Mouse (Mus musculus) spleen, adult 2 months (tissue): ENCODE results near the gene Cd81. TPM values are rescaled to one million over a fixed set of nuclear protein-coding genes. Genes with fewer than 3 reads are reported as not detected.
A peak's percentile ranks its signal among the peaks of the same experiment; 100 is the strongest.

ENCODE experiments used
- DNase-seq, 2 experiments: peaks; one replicate each; pipeline versions ENCODE4 v3.0.0 to v3.0.0-alpha.2; 2012 to 2021; ENCODE audit warnings: low spot score in 2 of 2, low read depth in 1 of 2
- H3K27ac ChIP-seq: fragments of 200-500 bp; 2 replicates; pipeline ENCODE4 v1.5.1; 2012; ENCODE audit warnings: low read length, inconsistent platforms; ENCODE audit not compliant: insufficient read depth
- H3K27me3 ChIP-seq: fragments of 200-500 bp; 2 replicates; pipeline ENCODE4 v1.6.1; 2012; ENCODE audit warnings: mild to moderate bottlenecking, moderate library complexity, low read length, inconsistent platforms; ENCODE audit not compliant: control insufficient read depth, insufficient read depth
- H3K36me3 ChIP-seq: fragments of 200-500 bp; 2 replicates; pipeline ENCODE4 v1.6.1; 2012; ENCODE audit warnings: mild to moderate bottlenecking, low read length, inconsistent platforms; ENCODE audit not compliant: control insufficient read depth, insufficient read depth
- H3K4me1 ChIP-seq: fragments of 200-500 bp; 2 replicates; pipeline ENCODE4 v1.6.1; 2011; ENCODE audit warnings: inconsistent platforms; ENCODE audit not compliant: control insufficient read depth, insufficient read depth, insufficient read length
- H3K4me3 ChIP-seq: fragments of 200-500 bp; 2 replicates; pipeline ENCODE4 v1.5.1; 2011; ENCODE audit warnings: mild to moderate bottlenecking, inconsistent platforms; ENCODE audit not compliant: insufficient read depth, insufficient read length; ENCODE audit errors: extremely low read depth
- CTCF ChIP-seq: fragments of 200-500 bp; IDR thresholded peaks from 2 replicates; pipeline ENCODE4 v1.5.1; 2011; ENCODE audit warnings: mild to moderate bottlenecking, inconsistent platforms; ENCODE audit not compliant: insufficient read depth, insufficient read length, insufficient replicate concordance; ENCODE audit errors: extremely low read depth
- POLR2A ChIP-seq: fragments of 200-500 bp; IDR thresholded peaks from 2 replicates; pipeline ENCODE4 v1.6.1; 2011; ENCODE audit warnings: low read depth, low read length, inconsistent platforms
- WGBS: fragments of 180-500 bp; shearing (Covaris S2); methylation state at CpG from one replicate; pipeline ENCODE4 v1.1.7; 2018; 5-methylcytosine and 5-hydroxymethylcytosine counted together
- polyA plus RNA-seq: library from polyadenylated mRNA; depleted of rRNA; stranded (reverse); fragments of >200 nt; gene quantifications from 2 replicates; pipeline ENCODE4 v1.2.3, GENCODE M21; 2012

The Cd81 gene
- polyA plus RNA-seq, 1 experiment = 352 TPM

DNA sequence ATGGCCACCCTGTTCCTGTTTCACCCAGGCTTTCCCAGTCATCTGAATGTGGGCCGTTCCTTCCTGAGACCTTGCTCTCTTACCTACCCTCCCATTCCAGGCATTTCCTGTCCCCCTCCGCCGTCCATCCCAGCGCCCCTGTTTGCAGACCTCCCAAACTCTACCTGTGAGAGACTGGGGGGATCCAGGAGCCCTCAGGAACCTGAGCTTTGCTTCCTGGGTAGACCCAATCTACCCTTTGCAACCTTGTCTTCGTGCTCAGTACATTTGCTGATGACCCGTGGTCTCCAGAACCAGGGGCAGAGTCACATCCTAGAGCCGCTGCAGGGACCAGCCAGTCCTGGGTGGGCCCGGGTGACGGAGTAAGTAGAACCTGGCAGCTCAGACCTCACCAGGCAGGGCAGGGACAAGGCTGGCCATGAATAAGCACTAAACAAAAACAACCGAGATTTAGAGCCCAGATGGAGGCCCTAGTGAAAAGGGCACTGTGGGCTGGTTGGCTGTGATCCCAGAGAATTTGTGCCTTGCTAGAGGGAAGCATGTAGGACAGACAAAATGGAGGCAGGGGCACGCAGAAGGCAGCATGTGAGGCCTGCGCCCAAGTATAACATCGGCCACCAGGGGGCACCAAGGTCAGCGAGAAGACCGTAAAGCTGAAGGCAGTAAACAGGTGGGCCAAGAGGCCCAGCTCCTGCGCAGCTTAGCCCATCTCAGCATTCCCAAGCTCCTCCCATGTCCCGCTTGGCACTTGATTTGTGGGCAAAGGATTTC lies 44.8 kb upstream of the Cd81 start:
- TF ChIP-seq CTCF = peak; percentile 96
- no peak for TF ChIP-seq POLR2A
- whole genome bisulfite sequencing = 16% methylated on average over 17 of the region's 17 CpGs
- no peaks in the 10 kb centered on the region for H3K27me3 ChIP-seq
- peaks cover 5% of the 10 kb centered on the region for H3K36me3 ChIP-seq
- DNase-seq = peak; percentile 76 to 93
- peak overlapping the region; percentile 95 for H3K27ac ChIP-seq
- peak overlapping the region; percentile 52 for H3K4me3 ChIP-seq
- H3K4me1 ChIP-seq = peaks cover 47% of the 10 kb centered on the region

GRCm38 (mm10) chr7:143008370-143008926 lies 44.1 kb upstream of the Cd81 start:
- Histone ChIP-seq H3K4me1 (peaks cover 47% of the 10 kb centered on the region), H3K36me3 (peaks cover 5% of the 10 kb centered on the region), H3K27ac (peak overlapping the region; percentile 95), H3K27me3 (no peaks in the 10 kb centered on the region), H3K4me3 (peak overlapping the region; percentile 52)
- WGBS = 11% methylated on average over 8 of the region's 8 CpGs
- peak; percentile 67 for DNase-seq
- TF ChIP-seq CTCF = no peak
- TF ChIP-seq POLR2A = no peak

- peaks cover 5% of the 10 kb centered on the region for H3K36me3 ChIP-seq
- H3K27ac ChIP-seq = peak overlapping the region; percentile 37; the same call in 1 of the 2 replicates
- no peak for DNase-seq
- WGBS = 47% methylated on average over 3 of the region's 4 CpGs
- H3K4me3 ChIP-seq = peak overlapping the region; percentile 52
- H3K4me1 ChIP-seq = peaks cover 44% of the 10 kb centered on the region
- TF ChIP-seq POLR2A = no peak
- no peak for TF ChIP-seq CTCF
- H3K27me3 ChIP-seq = no peaks in the 10 kb centered on the region
These were observed 43.4 kb upstream of the Cd81 start for GRCm38 (mm10) chr7:143008996-143009665.

GRCm38 (mm10) chr7:143009996-143010395 lies 42.5 kb upstream of the Cd81 start:
- Histone ChIP-seq H3K4me3 (no peak overlapping the region), H3K27ac (0 out of 2 replicates have a peak overlapping the region, but pooled peaks have one; percentile 37), H3K4me1 (peaks cover 38% of the 10 kb centered on the region), H3K36me3 (peaks cover 5% of the 10 kb centered on the region), H3K27me3 (no peaks in the 10 kb centered on the region)
- DNase-seq = peak in 1 of 2 experiments; percentile 36
- 31% methylated on average over 4 of the region's 4 CpGs for WGBS
- TF ChIP-seq POLR2A (no peak), CTCF (no peak)

GRCm38 (mm10) chr7:143011226-143011625 lies 41.3 kb upstream of the Cd81 start:
- Histone ChIP-seq H3K4me1 (peaks cover 40% of the 10 kb centered on the region), H3K36me3 (peaks cover 5% of the 10 kb centered on the region), H3K4me3 (no peak overlapping the region), H3K27me3 (no peaks in the 10 kb centered on the region), H3K27ac (no peak overlapping the region)
- DNase-seq = no peak
- 95% methylated on average over 1 of the region's 1 CpGs for WGBS
- no peak for TF ChIP-seq CTCF
- no peak for TF ChIP-seq POLR2A

GRCm38 (mm10) chr7:143012230-143012875 lies 40.2 kb upstream of the Cd81 start:
- WGBS = 83% methylated on average over 5 of the region's 5 CpGs
- H3K36me3 ChIP-seq = no peaks in the 10 kb centered on the region; the same call in 1 of the 2 replicates
- H3K4me3 ChIP-seq = no peak overlapping the region
- H3K27me3 ChIP-seq = no peaks in the 10 kb centered on the region
- DNase-seq = no peak
- no peak for TF ChIP-seq CTCF
- TF ChIP-seq POLR2A = no peak
- no peak overlapping the region for H3K27ac ChIP-seq
- peaks cover 37% of the 10 kb centered on the region for H3K4me1 ChIP-seq
